Mouse (Mus musculus): ENCODE results near the gene Yrdc. TPM values are rescaled to one million over a fixed set of nuclear protein-coding genes. Genes with fewer than 3 reads are reported as not detected.
A peak's percentile ranks its signal among the peaks of the same experiment; 100 is the strongest.

Yrdc gene
- polyA plus RNA-seq, 1 experiment from 2014 or later = 51.4 TPM

DNA sequence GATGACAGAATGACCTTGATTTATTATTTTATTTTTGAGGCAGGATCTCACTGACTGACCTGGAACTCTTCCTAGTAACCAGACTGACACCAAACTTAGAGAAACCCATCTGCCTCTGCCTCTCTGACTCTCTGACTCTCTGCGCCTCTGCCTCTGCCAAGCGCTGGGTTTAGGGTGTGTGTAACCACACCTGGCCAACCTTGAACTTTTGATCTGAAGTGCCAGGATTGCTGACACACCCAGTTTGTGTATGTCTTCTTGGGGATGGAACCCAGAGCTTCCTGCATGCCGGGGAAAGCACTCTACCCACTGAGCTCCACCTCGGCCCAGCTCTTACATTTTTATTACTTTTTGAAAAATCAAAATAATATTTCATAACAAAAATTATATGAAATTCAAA, 31.6 kb upstream of the Yrdc start:
- Histone ChIP-seq H3K36me3 (ENCODE audit: poor library complexity, severe bottlenecking) (peaks cover 55% of the 10 kb centered on the region), H3K27me3 (no peaks in the 10 kb centered on the region), H3K27ac (no peak overlapping the region), H3K4me1 (0 out of 2 replicates have a peak, but pooled peaks cover 4% of the 10 kb centered on the region), H3K9me3 (replicated peaks) (no peaks in the 10 kb centered on the region), H3K9ac (no peak overlapping the region), H3K4me2 (no peak overlapping the region), H3K4me3 (no peak overlapping the region)
- no peak for ATAC-seq
- 93% methylated on average over 4 of the region's 4 CpGs for WGBS

- H3K4me1 ChIP-seq = no peaks in the 10 kb centered on the region
- no peak overlapping the region for H3K4me3 ChIP-seq
- no peaks in the 10 kb centered on the region for H3K9me3 ChIP-seq (replicated peaks)
- ATAC-seq = no peak
- no peak overlapping the region for H3K4me2 ChIP-seq
- WGBS = 92% methylated on average over 6 of the region's 6 CpGs
- H3K27ac ChIP-seq = no peak overlapping the region
- H3K27me3 ChIP-seq = no peaks in the 10 kb centered on the region
- H3K36me3 ChIP-seq (ENCODE audit: poor library complexity, severe bottlenecking) = peaks cover 83% of the 10 kb centered on the region
- no peak overlapping the region for H3K9ac ChIP-seq
Measured at GRCm38 (mm10) chr4:124824967-124825366, 25.5 kb upstream of the Yrdc start.

- Histone ChIP-seq H3K36me3 (ENCODE audit: poor library complexity, severe bottlenecking) (peaks cover 84% of the 10 kb centered on the region), H3K27ac (no peak overlapping the region), H3K27me3 (no peaks in the 10 kb centered on the region), H3K4me2 (no peak overlapping the region), H3K4me3 (no peak overlapping the region), H3K9ac (no peak overlapping the region), H3K9me3 (replicated peaks) (no peaks in the 10 kb centered on the region), H3K4me1 (no peaks in the 10 kb centered on the region)
- WGBS = 96% methylated on average over 21 of the region's 21 CpGs
- no peak for ATAC-seq
Measured at GRCm38 (mm10) chr4:124825371-124825965, 25.0 kb upstream of the Yrdc start.

DNA sequence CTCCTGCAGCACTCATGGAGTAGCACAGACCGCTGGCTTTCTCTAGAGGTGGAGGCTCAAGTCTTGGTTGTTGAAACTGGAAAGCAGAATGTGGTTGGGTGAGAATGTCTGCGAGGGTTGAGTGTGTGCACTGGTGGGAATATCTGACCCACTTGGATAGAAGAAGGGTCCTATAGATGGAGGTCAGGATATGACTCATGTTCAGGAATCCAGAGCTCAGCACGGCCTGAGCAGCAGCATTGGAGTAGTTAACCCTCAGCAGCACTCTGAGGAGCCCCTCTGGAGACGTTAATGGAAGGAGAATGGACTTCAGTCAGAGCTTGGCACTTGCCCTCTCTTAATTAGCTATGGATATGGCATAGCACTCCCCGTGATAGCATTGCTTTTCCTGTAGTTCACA, 20.8 kb upstream of the Yrdc start:
- 90% methylated on average over 5 of the region's 5 CpGs for WGBS

DNA sequence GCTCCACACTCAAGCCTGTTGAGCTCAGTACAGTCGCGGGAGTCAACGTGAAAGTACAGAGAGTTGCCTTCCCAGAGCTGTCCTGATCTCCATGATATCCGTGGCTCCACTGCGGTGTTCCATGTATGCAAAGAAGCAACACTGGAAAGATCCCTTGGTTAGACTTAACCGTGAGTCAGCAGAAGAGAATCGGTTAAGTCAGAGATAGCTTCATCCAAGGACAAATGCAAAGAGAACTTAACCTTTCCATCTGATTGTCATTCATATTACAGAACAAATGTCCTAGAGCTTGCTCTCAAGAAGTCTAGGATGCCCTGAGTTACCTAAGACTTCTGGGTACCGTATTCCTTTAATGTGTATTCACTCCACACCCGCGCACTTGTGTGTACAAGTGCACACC, 17.7 kb upstream of the Yrdc start:
- Histone ChIP-seq H3K4me3 (no peak overlapping the region), H3K27me3 (no peaks in the 10 kb centered on the region), H3K36me3 (ENCODE audit: poor library complexity, severe bottlenecking) (peaks cover 67% of the 10 kb centered on the region), H3K27ac (no peak overlapping the region), H3K9me3 (replicated peaks) (no peaks in the 10 kb centered on the region), H3K9ac (no peak overlapping the region), H3K4me1 (no peaks in the 10 kb centered on the region), H3K4me2 (no peak overlapping the region)
- no peak for ATAC-seq
- 99% methylated on average over 10 of the region's 10 CpGs for WGBS

More for the DNA sequence above, 20.8 kb upstream of the Yrdc start:
- H3K4me2 ChIP-seq = no peak overlapping the region
- H3K36me3 ChIP-seq (ENCODE audit: poor library complexity, severe bottlenecking) = peaks cover 76% of the 10 kb centered on the region
- no peaks in the 10 kb centered on the region for H3K27me3 ChIP-seq
- H3K27ac ChIP-seq = no peak overlapping the region
- no peaks in the 10 kb centered on the region for H3K9me3 ChIP-seq (replicated peaks)
- no peaks in the 10 kb centered on the region for H3K4me1 ChIP-seq
- no peak overlapping the region for H3K9ac ChIP-seq
- H3K4me3 ChIP-seq = no peak overlapping the region
- ATAC-seq = no peak

- 87% methylated on average over 14 of the region's 14 CpGs for WGBS
- Histone ChIP-seq H3K27ac (no peak overlapping the region), H3K9ac (no peak overlapping the region), H3K9me3 (replicated peaks) (no peaks in the 10 kb centered on the region; the same call in 1 of the 2 replicates), H3K4me3 (no peak overlapping the region), H3K4me2 (no peak overlapping the region), H3K36me3 (ENCODE audit: poor library complexity, severe bottlenecking) (peaks cover 74% of the 10 kb centered on the region), H3K27me3 (no peaks in the 10 kb centered on the region), H3K4me1 (no peaks in the 10 kb centered on the region)
- no peak for ATAC-seq
Measured at GRCm38 (mm10) chr4:124838035-124838700, 12.3 kb upstream of the Yrdc start.

- peaks cover 77% of the 10 kb centered on the region for H3K36me3 ChIP-seq (ENCODE audit: poor library complexity, severe bottlenecking)
Measured at GRCm38 (mm10) chr4:124840998-124841397, 9.5 kb upstream of the Yrdc start.

DNA sequence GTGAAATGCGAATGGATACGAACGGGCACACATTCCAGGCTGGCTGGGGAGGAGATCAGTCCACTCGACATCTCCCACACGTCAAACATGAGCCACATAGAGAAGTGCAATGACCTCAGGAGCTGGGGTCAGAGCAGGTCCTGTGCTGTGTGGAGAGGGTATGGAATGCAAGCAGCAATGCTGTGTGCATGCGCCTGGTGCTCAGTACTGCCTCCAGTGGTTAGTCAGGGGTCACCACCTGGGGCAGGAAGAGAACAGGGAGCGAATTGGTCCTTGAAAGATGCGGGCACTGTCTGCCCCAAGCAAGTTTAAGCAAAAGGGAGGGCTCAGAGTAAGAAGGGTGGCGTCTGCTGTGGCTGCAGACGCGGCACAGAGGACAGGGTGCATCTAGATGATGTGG, 7.0 kb upstream of the Yrdc start:
- H3K27me3 ChIP-seq = no peaks in the 10 kb centered on the region
- peaks cover 72% of the 10 kb centered on the region for H3K36me3 ChIP-seq (ENCODE audit: poor library complexity, severe bottlenecking)
- 57% methylated on average over 11 of the region's 11 CpGs for WGBS
- H3K9ac ChIP-seq = no peak overlapping the region
- H3K4me1 ChIP-seq = peaks cover 8% of the 10 kb centered on the region
- H3K4me3 ChIP-seq = no peak overlapping the region
- H3K27ac ChIP-seq = no peak overlapping the region
- H3K4me2 ChIP-seq = no peak overlapping the region
- no peak for ATAC-seq
- H3K9me3 ChIP-seq (replicated peaks) = no peaks in the 10 kb centered on the region; the same call in 1 of the 2 replicates

More at GRCm38 (mm10) chr4:124840998-124841397, 9.5 kb upstream of the Yrdc start:
- WGBS = 100% methylated on average over 1 of the region's 1 CpGs
- no peak overlapping the region for H3K9ac ChIP-seq
- no peaks in the 10 kb centered on the region for H3K4me1 ChIP-seq
- no peak for ATAC-seq
- no peaks in the 10 kb centered on the region for H3K27me3 ChIP-seq
- H3K4me3 ChIP-seq = no peak overlapping the region
- no peak overlapping the region for H3K4me2 ChIP-seq
- no peak overlapping the region for H3K27ac ChIP-seq
- H3K9me3 ChIP-seq (replicated peaks) = no peaks in the 10 kb centered on the region; the same call in 1 of the 2 replicates

- H3K9me3 ChIP-seq (replicated peaks) = no peaks in the 10 kb centered on the region
- H3K27me3 ChIP-seq = no peaks in the 10 kb centered on the region
- no peak overlapping the region for H3K27ac ChIP-seq
- H3K36me3 ChIP-seq (ENCODE audit: poor library complexity, severe bottlenecking) = peaks cover 39% of the 10 kb centered on the region
- no peak overlapping the region for H3K9ac ChIP-seq
- no peak overlapping the region for H3K4me3 ChIP-seq
- ATAC-seq = no peak
- 9% methylated on average over 8 of the region's 8 CpGs for WGBS
- no peak overlapping the region for H3K4me2 ChIP-seq
- peaks cover 29% of the 10 kb centered on the region for H3K4me1 ChIP-seq
Measured at GRCm38 (mm10) chr4:124847573-124847972, 2.9 kb upstream of the Yrdc start.

DNA sequence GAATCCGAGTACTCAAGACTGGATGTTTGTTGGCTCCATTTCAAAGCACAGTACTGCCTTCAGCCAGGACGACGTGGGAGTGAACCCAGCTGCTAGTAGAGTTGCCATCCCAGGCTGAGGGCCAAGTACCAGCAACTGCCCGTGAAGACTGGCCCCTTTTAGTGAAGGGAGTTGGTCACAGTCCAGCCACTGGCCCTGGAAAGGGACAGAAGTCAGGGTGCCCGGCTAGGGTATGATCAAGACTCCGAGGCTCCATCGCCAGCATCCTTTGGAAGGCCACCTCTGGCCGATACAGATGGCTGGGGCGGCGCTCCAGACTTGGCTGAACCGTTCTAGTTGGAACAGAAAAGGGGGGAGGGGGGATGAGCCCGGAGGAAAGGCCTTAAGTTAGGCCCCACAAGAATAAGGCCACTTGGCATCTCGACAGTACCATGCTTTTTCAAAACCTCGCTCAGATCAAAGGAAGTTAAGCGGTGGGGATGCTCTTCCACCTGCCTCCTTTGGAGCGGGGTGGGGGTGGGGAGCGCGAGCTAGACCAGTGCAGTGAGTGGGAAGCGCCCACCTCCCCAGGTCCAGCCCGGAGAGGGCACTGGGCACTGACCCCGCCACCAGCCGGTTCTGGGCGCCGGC, 733 bp upstream of the Yrdc start:
- Histone ChIP-seq H3K4me3 (peak overlapping the region; percentile 100), H3K4me1 (peaks cover 35% of the 10 kb centered on the region), H3K27me3 (no peaks in the 10 kb centered on the region), H3K9ac (peak overlapping the region; percentile 93), H3K36me3 (ENCODE audit: poor library complexity, severe bottlenecking) (peaks cover 40% of the 10 kb centered on the region), H3K27ac (peak overlapping the region; percentile 94), H3K9me3 (replicated peaks) (no peaks in the 10 kb centered on the region), H3K4me2 (peak overlapping the region; percentile 94)
- under 1% methylated on average over 23 of the region's 24 CpGs for WGBS
- peak; percentile 53 for ATAC-seq

DNA sequence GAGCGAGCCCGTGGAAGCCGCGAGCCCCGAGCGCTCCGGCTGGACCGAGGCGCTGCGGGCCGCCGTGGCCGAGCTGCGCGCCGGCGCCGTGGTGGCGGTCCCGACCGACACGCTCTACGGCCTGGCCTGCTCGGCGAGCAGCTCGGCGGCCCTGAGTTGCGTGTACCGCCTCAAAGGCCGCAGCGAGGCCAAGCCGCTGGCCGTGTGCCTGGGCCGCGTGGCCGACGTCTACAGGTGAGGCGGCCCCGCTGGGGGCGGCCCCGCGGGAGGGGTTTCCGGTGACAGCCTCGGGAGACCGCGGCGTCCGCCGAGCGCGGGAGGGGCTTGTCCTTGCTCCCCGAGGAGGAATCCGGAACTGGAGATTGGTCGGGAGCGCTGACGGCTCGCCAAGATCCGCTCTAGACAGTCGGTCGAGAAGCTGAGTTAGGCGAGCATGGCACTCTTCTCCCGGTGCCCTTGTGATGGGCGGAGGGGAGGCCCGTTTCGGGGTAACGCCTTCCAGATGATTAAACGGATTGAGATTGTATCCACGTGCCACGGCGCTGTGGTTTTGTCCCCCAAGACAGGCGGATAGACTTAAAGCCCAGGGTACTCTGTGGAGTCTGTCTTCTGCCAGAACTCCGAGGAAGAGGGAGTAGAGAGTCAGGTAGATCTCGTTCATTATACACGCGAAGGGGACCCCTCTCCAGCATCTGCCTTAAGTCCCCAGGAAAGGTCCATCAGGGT, 617 bp downstream of the Yrdc start, which contains the start of gene 1110065P20Rik:
TSS of gene 1110065P20Rik (minus strand) at position 264 of the 726 bp plus-strand sequence.
- Histone ChIP-seq H3K27ac (peak within 1 kb of the TSS; percentile 94), H3K9ac (peak within 1 kb of the TSS; percentile 93), H3K9me3 (replicated peaks) (no peaks in the 10 kb centered on the region), H3K27me3 (no peaks in the 10 kb centered on the region), H3K36me3 (ENCODE audit: poor library complexity, severe bottlenecking) (peaks cover 37% of the 10 kb centered on the region), H3K4me1 (peaks cover 35% of the 10 kb centered on the region), H3K4me3 (peak within 1 kb of the TSS; percentile 100), H3K4me2 (peak within 1 kb of the TSS; percentile 94)
- WGBS = 1% methylated on average over 71 of the region's 75 CpGs
- peak; percentile 49 for ATAC-seq

DNA sequence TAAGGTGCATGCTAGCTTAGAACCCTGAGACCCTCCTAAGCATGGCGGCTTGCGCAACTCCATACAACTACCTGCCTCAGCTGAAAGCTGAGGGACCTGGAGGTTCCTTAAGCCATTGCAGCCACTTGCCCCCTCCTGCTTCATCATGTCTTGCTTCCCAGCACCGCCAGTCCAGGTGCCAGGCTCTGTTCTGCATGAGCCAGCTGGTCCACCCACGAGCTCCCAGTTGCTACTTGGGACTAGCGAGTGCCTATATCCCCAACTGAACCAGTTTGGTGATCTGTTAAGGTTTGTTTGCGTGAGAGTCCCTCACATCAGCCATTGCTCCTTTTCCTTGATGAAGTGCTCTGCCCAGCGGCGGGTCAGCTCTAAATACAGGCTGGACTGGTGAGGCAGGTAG, 5.8 kb downstream of the Yrdc start:
- Histone ChIP-seq H3K4me1 (peaks cover 32% of the 10 kb centered on the region), H3K4me2 (no peak overlapping the region), H3K4me3 (no peak overlapping the region), H3K27me3 (no peaks in the 10 kb centered on the region), H3K36me3 (ENCODE audit: poor library complexity, severe bottlenecking) (peaks cover 69% of the 10 kb centered on the region), H3K27ac (no peak overlapping the region), H3K9ac (no peak overlapping the region), H3K9me3 (replicated peaks) (no peaks in the 10 kb centered on the region)
- ATAC-seq = no peak
- WGBS = 93% methylated on average over 8 of the region's 8 CpGs

Measured in forebrain, embryonic 13.5 days (tissue).